Mouse (Mus musculus): Measurements from ENCODE around the gene Dpf2.

Gene Dpf2

DNA sequence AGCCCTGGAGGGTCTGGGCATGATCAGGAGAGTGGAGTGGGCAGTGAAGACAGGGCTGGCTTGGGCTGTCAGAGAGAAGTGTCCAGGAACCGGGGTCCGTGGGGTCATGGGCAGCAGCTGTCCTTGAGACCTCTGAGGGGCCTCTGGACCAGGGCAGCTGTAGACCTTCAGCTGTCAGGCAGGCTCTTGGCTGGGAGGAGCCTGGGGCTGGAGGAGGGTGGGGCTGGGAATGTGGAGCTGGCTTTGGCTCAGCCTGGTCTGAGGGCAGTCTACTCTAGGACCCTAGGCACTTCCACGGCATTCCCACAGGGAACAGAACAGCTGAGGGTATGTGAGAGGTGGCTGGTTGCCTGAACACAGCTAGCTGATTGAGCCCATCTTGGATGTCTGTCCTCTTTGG is 22.5 kb upstream of the Dpf2 start:
- DNase-seq = peak; percentile 79

DNA sequence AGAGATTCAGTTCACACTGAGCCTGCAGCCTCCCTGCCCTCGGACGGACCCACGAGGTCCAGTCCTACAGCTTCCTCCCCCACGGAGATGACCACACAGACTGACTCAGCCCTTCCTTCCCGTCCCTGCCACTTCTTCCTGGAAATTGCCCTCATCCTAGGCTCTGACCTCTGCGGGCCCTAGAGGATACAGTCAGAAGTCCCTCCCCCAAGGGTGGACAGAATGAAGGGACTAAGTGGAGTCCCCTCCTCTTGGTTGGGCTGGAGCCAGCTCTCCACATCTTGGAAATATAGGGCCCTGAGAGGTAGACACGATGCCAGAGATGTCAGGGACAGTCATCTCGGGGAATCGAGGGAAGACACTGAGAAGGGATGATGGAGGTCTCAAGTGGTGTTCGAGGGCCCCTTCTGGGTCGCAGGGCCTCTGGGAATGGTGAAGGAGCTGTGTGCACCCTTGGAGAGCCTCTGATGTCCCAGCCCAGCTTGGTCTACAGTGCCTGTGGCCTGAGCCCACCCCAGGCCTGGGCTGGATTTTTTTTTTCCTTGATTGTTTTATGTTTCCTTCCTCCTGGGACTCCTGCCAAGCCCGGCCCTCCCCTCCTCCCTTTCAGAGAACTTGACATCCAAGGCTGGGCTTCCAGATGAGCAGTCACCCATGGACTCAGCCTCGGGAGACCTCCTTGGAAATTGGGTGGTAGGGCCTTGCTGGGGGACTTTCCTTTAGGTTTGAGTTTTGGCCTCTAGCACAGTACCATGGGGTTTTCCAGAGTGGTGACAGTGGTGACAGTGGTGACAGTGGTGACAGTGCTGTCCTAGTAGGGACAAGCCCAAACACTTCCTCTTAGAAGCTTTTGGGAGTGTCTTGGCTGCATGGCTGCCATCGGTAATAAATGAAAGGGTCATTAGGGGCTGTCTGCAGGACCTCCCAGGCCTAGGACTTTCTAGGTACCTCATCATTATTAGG is 17.1 kb upstream of the Dpf2 start:
- DNase-seq = peak; percentile 90

GRCm38 (mm10) chr19:5928546-5928945 is 15.7 kb upstream of the Dpf2 start:
- no peak for DNase-seq

DNA sequence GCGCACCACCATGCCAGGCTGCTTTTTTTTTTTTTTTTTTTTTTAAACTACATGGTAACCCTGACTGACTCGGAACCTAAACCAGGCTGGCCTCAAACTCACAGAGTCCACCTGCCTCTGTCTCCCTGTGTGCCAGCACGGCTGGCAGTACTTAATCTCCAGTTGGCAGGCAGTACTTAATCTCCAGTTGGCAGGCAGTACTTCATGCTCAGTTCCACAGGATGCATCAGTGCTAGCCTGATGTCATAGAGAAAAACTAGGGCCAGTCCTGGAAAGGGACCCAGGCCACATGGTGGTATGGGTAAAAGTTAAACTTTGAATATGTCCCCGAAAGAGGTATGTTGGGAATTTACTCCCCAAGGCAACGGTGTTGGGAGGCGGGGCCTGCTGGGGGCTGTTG is 15.3 kb upstream of the Dpf2 start:
- DNase-seq = no peak

DNA sequence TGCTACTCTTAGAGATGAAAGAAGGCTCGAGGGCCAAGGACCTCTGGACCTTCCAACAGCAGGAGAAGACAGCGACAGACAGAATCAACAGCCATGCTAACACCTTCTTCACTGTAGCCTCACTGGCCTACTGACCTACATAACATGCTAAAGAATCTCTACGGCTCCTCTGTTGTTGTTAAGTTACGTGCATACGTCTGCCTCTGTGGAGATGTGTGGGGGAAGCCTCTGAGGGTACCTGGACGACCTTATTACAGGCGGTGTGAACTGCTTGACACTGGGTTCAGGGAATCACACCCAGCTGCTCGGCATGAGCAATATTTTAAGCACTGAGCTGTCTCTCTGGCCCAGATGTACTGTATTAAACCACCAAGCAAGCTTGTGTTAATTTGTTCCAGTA is 14.7 kb upstream of the Dpf2 start:
- no peak for DNase-seq

- DNase-seq = no peak
Measured at GRCm38 (mm10) chr19:5927026-5927425, 14.2 kb upstream of the Dpf2 start.

- no peak for DNase-seq
Measured at GRCm38 (mm10) chr19:5925311-5925855, 12.6 kb upstream of the Dpf2 start.

DNA sequence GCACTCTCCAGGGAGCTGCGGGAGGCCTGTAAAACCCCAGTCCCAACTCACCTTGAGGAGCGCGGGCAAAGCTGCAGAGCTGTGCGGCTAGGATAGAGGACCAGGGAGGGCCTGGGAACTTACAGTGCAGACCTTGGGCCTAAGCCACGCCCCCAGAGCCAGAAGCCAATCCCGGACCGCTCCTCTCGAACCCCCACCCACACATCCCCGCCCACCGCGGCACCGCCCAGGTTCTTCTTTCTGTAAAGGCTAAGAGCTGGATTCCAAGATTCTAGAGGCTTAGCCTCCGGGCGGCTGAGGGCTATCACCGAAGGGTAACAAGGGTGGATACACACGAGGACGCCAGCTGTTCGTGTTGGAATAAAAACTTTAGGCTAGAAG is 11.9 kb upstream of the Dpf2 start, which contains the start of gene Cdc42ep2:
Cdc42ep2 (minus strand) TSS at position 104 of the 381 bp plus-strand sequence.
- peak; percentile 99 for DNase-seq

GRCm38 (mm10) chr19:5923990-5924712 is 11.3 kb upstream of the Dpf2 start:
- peak; percentile 97 for DNase-seq

DNA sequence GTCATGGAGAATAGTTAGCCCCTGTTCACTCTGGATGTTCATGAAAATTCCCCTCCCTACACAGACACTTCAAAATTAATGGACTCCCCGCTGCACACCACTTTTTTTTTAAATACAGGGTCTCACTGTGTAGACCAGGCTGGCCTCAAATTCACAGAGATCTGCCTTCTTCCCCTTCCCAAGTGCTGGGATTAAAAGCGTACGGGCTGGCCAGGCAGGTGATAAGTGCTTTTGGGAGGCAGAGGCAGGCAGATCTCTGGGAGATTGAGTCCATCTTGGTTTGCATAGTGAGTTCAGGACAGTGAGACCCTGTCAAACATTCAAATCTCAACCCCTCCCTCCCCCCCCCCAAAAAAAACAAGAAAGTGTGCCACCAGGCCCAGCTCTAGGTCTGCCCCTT is 10.2 kb upstream of the Dpf2 start:
- DNase-seq = no peak

DNA sequence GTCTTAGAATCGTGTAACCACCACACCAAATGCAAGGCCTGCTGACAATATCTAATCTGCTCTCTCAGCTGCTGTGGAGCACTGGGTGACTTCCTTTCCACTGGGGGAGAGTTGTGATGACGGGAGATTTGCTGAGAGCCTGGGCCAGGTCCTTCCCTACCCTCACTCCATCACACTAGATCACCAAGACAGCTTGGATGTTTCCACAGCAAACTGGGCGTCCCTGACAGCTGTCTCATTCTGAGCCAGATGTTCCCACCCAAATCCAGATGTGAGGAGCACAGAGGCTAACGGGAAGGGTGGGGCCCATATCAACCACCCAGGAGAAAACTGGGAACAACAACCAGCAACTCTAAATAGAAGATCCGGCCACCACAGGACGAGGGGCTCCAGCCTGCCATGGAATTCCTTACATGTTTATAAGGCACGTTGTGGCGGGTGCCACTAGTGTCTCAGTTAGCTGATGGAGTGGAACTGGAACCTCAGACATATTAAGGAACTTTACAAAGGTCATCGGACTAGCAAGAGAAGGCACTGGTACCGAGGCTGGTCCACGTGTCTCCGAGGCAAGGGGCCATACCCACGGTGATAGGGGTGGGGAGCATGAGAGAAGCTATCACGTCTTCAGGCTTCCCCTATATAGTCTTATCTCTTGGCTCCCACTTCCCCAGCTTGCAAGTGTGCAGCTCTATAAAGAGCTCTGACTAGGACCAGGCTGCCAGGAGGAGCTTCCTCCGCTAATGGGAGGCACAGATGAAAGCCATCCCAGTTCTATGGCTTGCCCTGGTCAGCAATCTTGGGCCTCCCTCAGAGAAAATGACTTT is 9.5 kb upstream of the Dpf2 start:
- peak; percentile 59 for DNase-seq

GRCm38 (mm10) chr19:5921715-5922114 is 8.9 kb upstream of the Dpf2 start:
- peak; percentile 51 for DNase-seq

- DNase-seq = peak; percentile 100
Measured at GRCm38 (mm10) chr19:5912103-5913006, 455 bp downstream of the Dpf2 start.

- DNase-seq = peak; percentile 34
Measured at GRCm38 (mm10) chr19:5911430-5912102, 1.2 kb downstream of the Dpf2 start.

GRCm38 (mm10) chr19:5910221-5910620 is 2.6 kb downstream of the Dpf2 start:
- DNase-seq = peak; percentile 30

GRCm38 (mm10) chr19:5907275-5907674 is 5.5 kb downstream of the Dpf2 start:
- DNase-seq = no peak

- peak; percentile 98 for DNase-seq
Measured at GRCm38 (mm10) chr19:5894002-5894678, 18.7 kb downstream of the Dpf2 start, which contains the start of gene Tigd3. Gene Tigd3 (minus strand): TSS chr19:5894149.

- no peak for DNase-seq
Measured at GRCm38 (mm10) chr19:5893282-5894001, 19.4 kb downstream of the Dpf2 start.

DNA sequence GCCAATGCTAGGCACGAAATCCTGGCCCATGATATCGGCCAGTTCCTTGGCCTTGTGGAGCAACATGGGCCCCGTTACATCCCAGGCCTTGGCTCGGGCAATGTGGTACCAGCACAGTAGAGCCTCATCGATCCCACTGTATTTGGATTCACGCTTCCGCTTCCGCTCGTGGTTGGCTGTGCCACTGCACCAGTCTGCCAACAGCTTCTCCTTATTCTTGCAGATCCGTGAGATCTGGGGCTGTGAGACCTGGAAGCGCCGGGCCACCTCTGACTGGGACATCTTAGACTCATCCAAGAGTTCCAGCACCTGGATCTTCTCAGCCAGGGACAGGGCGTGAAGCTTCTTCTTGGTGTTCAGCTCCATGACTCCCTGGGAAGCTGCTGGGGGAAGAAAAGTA is 20.1 kb downstream of the Dpf2 start:
- DNase-seq = no peak

DNA sequence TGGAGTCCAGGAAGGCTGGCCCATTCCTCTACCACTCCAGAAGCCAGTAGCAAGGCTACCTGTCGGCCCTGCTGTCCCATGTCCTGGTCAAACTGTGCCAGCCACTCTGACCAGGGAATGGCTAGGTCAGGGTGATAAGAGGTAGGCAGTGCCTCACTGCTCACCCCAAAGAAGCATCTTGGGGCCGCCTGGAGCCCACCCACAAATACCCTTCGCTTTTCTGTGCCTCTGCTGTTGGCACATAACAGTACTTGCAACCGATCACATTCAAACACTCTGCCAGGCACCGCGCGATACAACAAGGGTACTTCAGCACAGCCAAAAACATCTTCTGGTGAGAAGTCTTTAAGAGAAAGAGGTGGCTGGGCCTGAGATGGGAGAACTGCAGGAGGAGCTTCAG is 20.5 kb downstream of the Dpf2 start:
- DNase-seq = no peak
